Mouse (Mus musculus) CH12.LX (cell line): ENCODE measurements around the gene Fscn1. TPM values are rescaled to one million over a fixed set of nuclear protein-coding genes. Genes with fewer than 3 reads are reported as not detected.

Experiments
- DNase-seq: peaks from one replicate; pipeline ENCODE4 v3.0.0-alpha.2; 2013; ENCODE audit errors: extremely low read depth
- H3K27ac ChIP-seq: 2 replicates; pipeline ENCODE4 v1.5.1; 2012; ENCODE audit warnings: low read depth, mild to moderate bottlenecking, control low read depth, moderate library complexity; ENCODE audit not compliant: insufficient read depth
- H3K27me3 ChIP-seq: replicated peaks from 2 replicates; pipeline ENCODE3; 2012; ENCODE audit warnings: inconsistent platforms
- H3K36me3 ChIP-seq, 2 experiments: replicated peaks in 1 of 2; 2 replicates each; pipeline versions ENCODE3 to v1.6.1; 2012; ENCODE audit warnings: inconsistent platforms in 1 of 2, low read length in 1 of 2, mild to moderate bottlenecking in 1 of 2, mixed read lengths in 1 of 2, moderate library complexity in 1 of 2; ENCODE audit not compliant: control insufficient read depth in 1 of 2, insufficient read depth in 1 of 2
- H3K4me1 ChIP-seq, 2 experiments: 2 replicates each; pipeline ENCODE4 v1.6.1; 2012; ENCODE audit warnings: inconsistent platforms in 1 of 2, moderate library complexity in 1 of 2; ENCODE audit not compliant: insufficient read depth in 2 of 2, control insufficient read depth in 1 of 2
- H3K4me2 ChIP-seq: 2 replicates; pipeline ENCODE4 v1.6.1; 2012; ENCODE audit warnings: low read depth, mild to moderate bottlenecking, control low read depth; ENCODE audit not compliant: poor library complexity, insufficient read depth, severe bottlenecking
- H3K4me3 ChIP-seq, 3 experiments: fragments of 150-350 bp in 1 of 3; sonication (generic) in 1 of 3; replicated peaks in 1 of 3; 2 replicates each; pipeline versions ENCODE3 to v1.5.1; 2011 to 2012; ENCODE audit warnings: low read depth in 2 of 3, low read length in 2 of 3, mild to moderate bottlenecking in 2 of 3, moderate library complexity in 2 of 3, control low read depth in 1 of 3, improper control_type of control experiment in 1 of 3, inconsistent platforms in 1 of 3, mixed read lengths in 1 of 3; ENCODE audit not compliant: poor library complexity in 1 of 3
- H3K79me2 ChIP-seq: replicated peaks from 2 replicates; pipeline ENCODE4 v1.6.1; 2012; ENCODE audit warnings: mild to moderate bottlenecking, moderate library complexity; ENCODE audit not compliant: control insufficient read depth, poor library complexity, insufficient read depth, severe bottlenecking; ENCODE audit errors: extremely low read depth
- H3K9ac ChIP-seq: 2 replicates; pipeline ENCODE4 v1.6.1; 2012; ENCODE audit warnings: low read depth, mild to moderate bottlenecking, control low read depth, moderate library complexity; ENCODE audit not compliant: insufficient read depth
- H3K9me3 ChIP-seq: replicated peaks from 2 replicates; pipeline ENCODE3; 2012; ENCODE audit warnings: low read length, inconsistent platforms, mixed read lengths
- BHLHE40 ChIP-seq: IDR thresholded peaks from 2 replicates; pipeline ENCODE4 v1.6.1; 2011; ENCODE audit warnings: mild to moderate bottlenecking, low read depth, low read length, improper control_type of control experiment
- CHD1 ChIP-seq: IDR thresholded peaks from 2 replicates; pipeline ENCODE4 v1.6.1; 2012; ENCODE audit warnings: low read depth, low read length, improper control_type of control experiment, inconsistent platforms
- CHD2 ChIP-seq: IDR thresholded peaks from 2 replicates; pipeline ENCODE4 v1.6.1; 2011; ENCODE audit warnings: low read length, improper control_type of control experiment
- CTCF ChIP-seq, 2 experiments: IDR thresholded peaks in 1 of 2; conservative IDR thresholded peaks in 1 of 2; 2 replicates each; pipeline ENCODE4 v1.5.1; 2011 to 2012; ENCODE audit warnings: low read depth in 2 of 2, low read length in 2 of 2, improper control_type of control experiment in 1 of 2, inconsistent platforms in 1 of 2, mild to moderate bottlenecking in 1 of 2, moderate library complexity in 1 of 2
- E2F4 ChIP-seq: IDR thresholded peaks from 2 replicates; pipeline ENCODE4 v1.6.1; 2011; ENCODE audit warnings: low read depth, low read length, improper control_type of control experiment; ENCODE audit not compliant: insufficient replicate concordance
- ELF1 ChIP-seq: IDR thresholded peaks from 2 replicates; pipeline ENCODE4 v1.6.1; 2014; ENCODE audit warnings: low read depth, mild to moderate bottlenecking, inconsistent platforms, low read length, improper control_type of control experiment
- ETS1 ChIP-seq: conservative IDR thresholded peaks from 2 replicates; pipeline ENCODE4 v1.6.1; 2012; ENCODE audit warnings: low read depth, mild to moderate bottlenecking, inconsistent platforms, low read length, improper control_type of control experiment, moderate library complexity
- IRF4 ChIP-seq: IDR thresholded peaks from 2 replicates; pipeline ENCODE4 v1.6.1; 2014; ENCODE audit warnings: low read depth, mild to moderate bottlenecking, inconsistent platforms, low read length, improper control_type of control experiment
- JUN ChIP-seq: IDR thresholded peaks from 2 replicates; pipeline ENCODE4 v1.6.1; 2011; ENCODE audit warnings: low read depth, mild to moderate bottlenecking, low read length, improper control_type of control experiment, moderate library complexity; ENCODE audit not compliant: insufficient read depth
- JUND ChIP-seq: conservative IDR thresholded peaks from 2 replicates; pipeline ENCODE4 v1.6.1; 2011; ENCODE audit warnings: low read depth, low read length, improper control_type of control experiment
- KAT2A ChIP-seq: IDR thresholded peaks from 2 replicates; pipeline ENCODE4 v1.6.1; 2012; ENCODE audit warnings: low read length, improper control_type of control experiment, inconsistent platforms; ENCODE audit not compliant: insufficient replicate concordance
- MAFK ChIP-seq: IDR thresholded peaks from 2 replicates; pipeline ENCODE4 v1.6.1; 2011; ENCODE audit warnings: low read length, improper control_type of control experiment; ENCODE audit not compliant: insufficient replicate concordance
- MAX ChIP-seq: IDR thresholded peaks from 2 replicates; pipeline ENCODE4 v1.6.1; 2011; ENCODE audit warnings: low read length, improper control_type of control experiment
- MAZ ChIP-seq: IDR thresholded peaks from 2 replicates; pipeline ENCODE4 v1.6.1; 2012; ENCODE audit warnings: low read depth, mild to moderate bottlenecking, inconsistent platforms, low read length, improper control_type of control experiment, moderate library complexity
- MEF2A ChIP-seq: IDR thresholded peaks from 2 replicates; pipeline ENCODE4 v1.6.1; 2014; ENCODE audit warnings: low read depth, mild to moderate bottlenecking, inconsistent platforms, low read length, improper control_type of control experiment, borderline replicate concordance
- MXI1 ChIP-seq: IDR thresholded peaks from 2 replicates; pipeline ENCODE4 v1.6.1; 2011; ENCODE audit warnings: mild to moderate bottlenecking, low read depth, low read length, improper control_type of control experiment
- MYC ChIP-seq: IDR thresholded peaks from 2 replicates; pipeline ENCODE4 v1.6.1; 2011; ENCODE audit warnings: low read depth, mild to moderate bottlenecking, improper control_type of control experiment, low read length
- NELFE ChIP-seq: IDR thresholded peaks from 2 replicates; pipeline ENCODE4 v1.6.1; 2011; ENCODE audit warnings: low read depth, low read length, improper control_type of control experiment
- NRF1 ChIP-seq: IDR thresholded peaks from 2 replicates; pipeline ENCODE4 v1.6.1; 2014; ENCODE audit warnings: low read depth, mild to moderate bottlenecking, inconsistent platforms, low read length, improper control_type of control experiment, moderate library complexity
- PAX5 ChIP-seq: IDR thresholded peaks from 2 replicates; pipeline ENCODE4 v1.6.1; 2012; ENCODE audit warnings: low read length, inconsistent platforms, mixed read lengths
- POLR2A ChIP-seq: IDR thresholded peaks from 2 replicates; pipeline ENCODE4 v1.6.1; 2011; ENCODE audit warnings: low read depth, mild to moderate bottlenecking, improper control_type of control experiment, low read length
- POLR2AphosphoS2 ChIP-seq: IDR thresholded peaks from 2 replicates; pipeline ENCODE4 v1.6.1; 2011; ENCODE audit warnings: low read depth, low read length, improper control_type of control experiment
- RAD21 ChIP-seq: IDR thresholded peaks from 2 replicates; pipeline ENCODE4 v1.6.1; 2011; ENCODE audit warnings: low read depth, mild to moderate bottlenecking, low read length, improper control_type of control experiment, moderate library complexity
- SIN3A ChIP-seq: IDR thresholded peaks from 2 replicates; pipeline ENCODE4 v1.6.1; 2012; ENCODE audit warnings: low read length, improper control_type of control experiment, inconsistent platforms
- SMC3 ChIP-seq: IDR thresholded peaks from 2 replicates; pipeline ENCODE4 v1.6.1; 2011; ENCODE audit warnings: low read depth, low read length, improper control_type of control experiment
- TBP ChIP-seq: conservative IDR thresholded peaks from 2 replicates; pipeline ENCODE4 v1.6.1; 2011; ENCODE audit warnings: low read depth, low read length, improper control_type of control experiment
- TCF12 ChIP-seq: IDR thresholded peaks from 2 replicates; pipeline ENCODE4 v1.6.1; 2014; ENCODE audit warnings: low read depth, mild to moderate bottlenecking, inconsistent platforms, low read length, improper control_type of control experiment
- UBTF ChIP-seq: IDR thresholded peaks from 2 replicates; pipeline ENCODE4 v1.6.1; 2012; ENCODE audit warnings: low read depth, mild to moderate bottlenecking, inconsistent platforms, low read length, improper control_type of control experiment, moderate library complexity
- USF1 ChIP-seq: IDR thresholded peaks from 2 replicates; pipeline ENCODE4 v1.6.1; 2014; ENCODE audit warnings: low read depth, mild to moderate bottlenecking, inconsistent platforms, low read length, improper control_type of control experiment
- USF2 ChIP-seq: conservative IDR thresholded peaks from 2 replicates; pipeline ENCODE4 v1.6.1; 2011; ENCODE audit warnings: low read depth, low read length, improper control_type of control experiment
- ZC3H11A ChIP-seq: IDR thresholded peaks from 2 replicates; pipeline ENCODE4 v1.6.1; 2012; ENCODE audit warnings: low read depth, mild to moderate bottlenecking, inconsistent platforms, low read length, improper control_type of control experiment
- ZKSCAN1 ChIP-seq: IDR thresholded peaks from 2 replicates; pipeline ENCODE4 v1.6.1; 2012; ENCODE audit warnings: low read depth, inconsistent platforms, low read length, improper control_type of control experiment, borderline replicate concordance
- ZMIZ1 ChIP-seq: IDR thresholded peaks from 2 replicates; pipeline ENCODE4 v1.6.1; 2012; ENCODE audit warnings: low read depth, mild to moderate bottlenecking, inconsistent platforms, low read length, improper control_type of control experiment
- ZNF384 ChIP-seq: IDR thresholded peaks from 2 replicates; pipeline ENCODE4 v1.6.1; 2012; ENCODE audit warnings: low read depth, low read length, improper control_type of control experiment, inconsistent platforms
- dilution Hi-C: fragments of 300-500 bp; cut with MboI; formaldehyde crosslinking; loops from 2 replicates; pipeline ENCODE4 v1.14.3; 2020; ENCODE audit warnings: low sequenced_read_pairs; ENCODE audit not compliant: extremely low pct_unique_long_range_greater_than_20kb, extremely low pct_ligation_motif_present
- in situ Hi-C: fragments of 300-500 bp; cut with MboI; formaldehyde crosslinking; loops from 3 replicates; pipeline ENCODE4 v1.14.3; 2019; ENCODE audit warnings: low sequenced_read_pairs, low pct_ligation_motif_present, low pct_unique_long_range_greater_than_20kb, mixed read lengths
- polyA plus RNA-seq: library from polyadenylated mRNA; unstranded; fragments of >175 nt; gene quantifications from 2 replicates; pipeline ENCODE4 v1.2.1, GENCODE M21; 2012; ENCODE audit warnings: low read depth; ENCODE audit not compliant: insufficient read length
- total RNA-seq, 2 experiments: library from RNA; depleted of rRNA; stranded (reverse); fragments of 300-350 nt in 1 of 2; fragments of >200 nt in 1 of 2; gene quantifications; 2 replicates each; pipeline ENCODE4 v1.2.3; 2012 to 2014

Gene Fscn1
- total RNA-seq (2012; rRNA removed) = 51.7 and 65.3 TPM in 2 replicates
- 18.2 and 19.7 TPM in 2 replicates for total RNA-seq (2014; rRNA removed)
- 70.4 and 75.7 TPM in 2 replicates for polyA plus RNA-seq

GRCm38 (mm10) chr5:142959576-142960556 is at the start of gene Fscn1:
Fscn1 (plus strand) TSS chr5:142960343.
- H3K4me1 ChIP-seq = peaks cover 44 to 94% of the 10 kb centered on the region in 2 experiments
- peak within 1 kb of the TSS; percentile 35; the same call in 1 of the 2 replicates for H3K9ac ChIP-seq
- peak; percentile 70 for DNase-seq
- peaks cover 11% of the 10 kb centered on the region for H3K9me3 ChIP-seq
- H3K27me3 ChIP-seq = peaks cover 12% of the 10 kb centered on the region
- H3K4me3 ChIP-seq = peak within 1 kb of the TSS; percentile 58 to 77 (median 62)
- peak within 1 kb of the TSS; percentile 64; the same call in 1 of the 2 replicates for H3K27ac ChIP-seq
- in situ Hi-C loops (no loop called here), dilution Hi-C loops (no loop called here)
- TF ChIP-seq MEF2A (peak; percentile 68; the same call in 1 of the 2 replicates), ZC3H11A (no peak), NRF1 (no peak), ZNF384 (no peak), MAFK (no peak), ELF1 (peak; percentile 37; the same call in 1 of the 2 replicates), SIN3A (no peak), CTCF (conservative IDR thresholded peaks at IDR 0.05 in 1 of 2, IDR thresholded peaks at IDR 0.05 in 1 of 2; ENCODE audit: low read depth in 2 of 2, low read length in 2 of 2) (no peak), POLR2AphosphoS2 (no peak), UBTF (no peak), KAT2A (no peak), MXI1 (peak; percentile 57; the same call in 1 of the 2 replicates), E2F4 (no peak), JUN (no peak), PAX5 (no peak), ZMIZ1 (peak; percentile 66; the same call in 1 of the 2 replicates), RAD21 (no peak), POLR2A (peak; percentile 91), TCF12 (peak; percentile 62; the same call in 1 of the 2 replicates), BHLHE40 (0 out of 2 replicates have a peak, but pooled peaks have one; percentile 22), USF2 (no peak), IRF4 (peak; percentile 55; the same call in 1 of the 2 replicates), NELFE (peak; percentile 82), ETS1 (0 out of 2 replicates have a peak, but pooled peaks have one; percentile 7), MAZ (peak; percentile 87), SMC3 (no peak), TBP (peak; percentile 93), CHD1 (no peak), USF1 (no peak), CHD2 (no peak), MYC (no peak), JUND (no peak), MAX (no peak), ZKSCAN1 (no peak)
- H3K79me2 ChIP-seq = peaks cover 22% of the 10 kb centered on the region
- peaks cover 0 to 8% of the 10 kb centered on the region in 2 experiments for H3K36me3 ChIP-seq
- H3K4me2 ChIP-seq = peak within 1 kb of the TSS; percentile 29
